ENCODE assay signal across 17 mouse cellular contexts in the genomic region with DNA sequence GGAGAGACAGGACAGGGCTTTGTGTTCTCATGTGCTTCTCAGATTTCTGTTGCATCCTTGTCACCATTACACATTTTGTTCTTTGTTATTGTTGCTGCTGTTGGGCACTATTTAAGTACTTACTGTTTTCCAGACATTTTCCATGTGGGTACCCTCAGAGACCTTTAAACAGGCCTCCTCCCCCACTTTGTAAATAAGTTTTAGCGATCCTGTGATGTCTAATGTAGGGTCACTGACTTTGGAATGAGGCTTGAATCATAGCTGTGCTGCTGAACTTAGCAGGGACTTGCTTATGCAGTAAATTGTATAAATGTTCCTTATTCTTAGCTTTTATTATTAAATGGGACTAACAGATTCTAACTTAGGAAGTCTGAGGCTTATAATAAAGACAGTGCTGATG.
"Had no signal": no experiment of that assay in that cellular context is flagged by ENCODE, and none has a peak within 500 bp of the region (broad histone marks: within the 10 kb centered on the region; RNA-seq: fewer than 3 reads in every experiment).

No protein-coding gene starts in this region.

- H3K27ac ChIP-seq: intestine, embryonic 15.5 days; kidney, embryonic 15.5 days; layer of hippocampus, adult 2 months; limb, embryonic 10.5 days; limb, embryonic 13.5 days; macrophage; stomach, postnatal 0 days had no signal

- H3K9ac ChIP-seq: intestine, embryonic 15.5 days; kidney, embryonic 15.5 days; limb, embryonic 13.5 days; lung, embryonic 14.5 days had no signal

- H3K27me3 ChIP-seq: intestine, embryonic 15.5 days; kidney, embryonic 15.5 days; limb, embryonic 13.5 days had no signal

- DNase-seq: kidney, adult 11 months; layer of hippocampus, adult 9-11 months; lung, embryonic 14.5 days; midbrain, embryonic 14.5 days; right cerebral cortex, postnatal 4 days; thymus, adult 2 months; thymus, postnatal 14 days had no signal

- H3K9me3 ChIP-seq: intestine, embryonic 15.5 days; kidney, embryonic 15.5 days; limb, embryonic 10.5 days; limb, embryonic 13.5 days had no signal

- H3K36me3 ChIP-seq: intestine, embryonic 15.5 days; limb, embryonic 10.5 days; limb, embryonic 13.5 days had no signal

- H3K4me1 ChIP-seq: intestine, embryonic 15.5 days; limb, embryonic 10.5 days; limb, embryonic 13.5 days had no signal

- H3K4me3 ChIP-seq: intestine, embryonic 15.5 days; kidney, embryonic 15.5 days; layer of hippocampus, adult 2 months; limb, embryonic 10.5 days; limb, embryonic 13.5 days had no signal

- H3K4me2 ChIP-seq: intestine, embryonic 15.5 days; kidney, embryonic 15.5 days; limb, embryonic 13.5 days; lung, embryonic 14.5 days; midbrain, embryonic 11.5 days had no signal

- ATAC-seq: hindbrain, embryonic 16.5 days; intestine, embryonic 15.5 days; lung, postnatal 0 days had no signal
